Mouse (Mus musculus) limb, embryonic 15.5 days (tissue): ENCODE results near the gene Becn1. TPM values are rescaled to one million over a fixed set of nuclear protein-coding genes. Genes with fewer than 3 reads are reported as not detected.

Experiments
- ATAC-seq: fragments of 200-750 bp; cut with Nextera tagmentation; 2 replicates; pipeline ENCODE4 v1.8.0; 2017; ENCODE audit warnings: low read depth, moderate TSS enrichment; ENCODE audit not compliant: insufficient number of reproducible peaks, low FRiP score, low TSS enrichment
- H3K27ac ChIP-seq: fragments of 300-500 bp; sonication (generic); 2 replicates; pipeline ENCODE4 v1.5.1; 2015; ENCODE audit warnings: moderate library complexity, mild to moderate bottlenecking, inconsistent platforms
- H3K27me3 ChIP-seq: fragments of 300-500 bp; sonication (generic); 2 replicates; pipeline ENCODE4 v1.6.1; 2015; ENCODE audit warnings: inconsistent platforms
- H3K36me3 ChIP-seq: fragments of 300-500 bp; sonication (generic); 2 replicates; pipeline ENCODE4 v1.6.1; 2015; ENCODE audit warnings: inconsistent platforms
- H3K4me1 ChIP-seq: fragments of 300-500 bp; sonication (generic); 2 replicates; pipeline ENCODE4 v1.6.1; 2015; ENCODE audit warnings: inconsistent platforms
- H3K4me2 ChIP-seq: fragments of 300-500 bp; sonication (generic); 2 replicates; pipeline ENCODE4 v1.6.1; 2015; ENCODE audit warnings: mild to moderate bottlenecking, inconsistent platforms
- H3K4me3 ChIP-seq: fragments of 300-500 bp; sonication (generic); 2 replicates; pipeline ENCODE4 v1.5.1; 2015; ENCODE audit warnings: mild to moderate bottlenecking, inconsistent platforms
- H3K9ac ChIP-seq: fragments of 300-500 bp; sonication (generic); 2 replicates; pipeline ENCODE4 v1.6.1; 2015; ENCODE audit warnings: inconsistent platforms
- H3K9me3 ChIP-seq: fragments of 300-500 bp; sonication (generic); 2 replicates; pipeline ENCODE4 v1.6.1; 2016; ENCODE audit warnings: inconsistent platforms
- WGBS: fragments of 180-500 bp; shearing (Covaris S2); methylation state at CpG from one replicate; pipeline ENCODE4 v1.1.7; 2015; 5-methylcytosine and 5-hydroxymethylcytosine counted together
- polyA plus RNA-seq: library from polyadenylated mRNA; unstranded; fragments of >200 nt; fragmentation: Nextera tagmentation; extraction: Ambion mirVana; gene quantifications from 2 replicates; pipeline ENCODE4 v1.2.1, GENCODE M21; 2015

Becn1 gene
- polyA plus RNA-seq, 1 experiment from 2014 or later: 128 TPM

- Histone ChIP-seq H3K27me3 (peaks cover 5% of the 10 kb centered on the region; the same call in 1 of the 2 replicates), H3K9ac (no peak overlapping the region), H3K9me3 (no peaks in the 10 kb centered on the region), H3K4me1 (peaks cover 29% of the 10 kb centered on the region), H3K4me2 (peak overlapping the region; percentile 68), H3K36me3 (peaks cover 12% of the 10 kb centered on the region; the same call in 1 of the 2 replicates), H3K27ac (no peak overlapping the region), H3K4me3 (peak overlapping the region; percentile 78)
- no peak for ATAC-seq
- 55% methylated on average over 14 of the region's 14 CpGs for WGBS
Measured at GRCm38 (mm10) chr11:101279193-101279569, 22.9 kb downstream of the Becn1 start.

DNA sequence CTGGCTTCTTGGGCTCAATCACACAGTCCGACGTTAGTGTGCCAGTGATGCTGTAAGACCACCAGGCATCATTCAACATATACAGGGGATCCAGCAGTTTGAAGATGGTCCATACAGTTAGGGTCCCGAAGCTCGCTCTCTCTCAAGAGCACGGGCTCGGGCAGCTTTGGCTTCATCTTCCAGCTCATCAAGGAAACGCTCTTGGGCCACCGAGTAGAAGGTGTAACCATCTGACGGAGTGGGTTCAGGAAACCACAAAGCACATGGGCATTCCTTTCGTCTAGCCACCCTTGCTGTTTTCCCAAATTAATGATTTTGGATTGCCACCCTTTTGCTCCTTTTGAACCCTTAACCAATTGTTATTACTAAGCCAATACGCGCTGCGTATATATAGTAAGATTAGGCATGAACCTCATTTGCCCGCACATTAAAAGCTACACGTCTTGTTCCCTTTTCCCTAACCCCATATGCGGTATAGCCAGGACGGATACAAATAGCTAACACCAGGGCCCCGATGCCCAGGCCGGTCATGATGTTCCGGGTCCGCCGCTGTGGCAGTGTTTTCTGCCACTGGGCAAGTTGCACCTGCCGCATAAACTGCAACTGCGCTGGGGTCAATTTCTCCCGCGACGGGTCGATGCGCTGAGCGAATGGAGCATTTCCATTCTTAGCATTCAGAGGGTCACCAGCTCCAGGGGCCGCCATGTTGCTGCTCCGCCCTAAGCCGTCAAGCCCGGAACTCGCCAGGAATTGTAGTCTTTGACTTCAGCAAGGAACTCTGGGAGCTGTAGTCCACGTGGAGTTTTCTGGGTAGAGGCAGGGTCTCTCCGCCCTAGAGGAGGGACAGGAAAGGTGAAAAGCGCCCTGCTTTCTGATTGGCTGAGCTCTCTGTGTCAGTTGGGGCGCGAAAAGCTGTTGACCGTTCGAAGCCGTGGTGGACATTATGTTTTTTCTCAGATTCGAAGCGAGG lies 23.6 kb downstream of the Becn1 start, which contains the start of the genes Cntd1 and Coa3:
Cntd1 (plus strand) TSS at position 790 of the 970 bp plus-strand sequence.
Coa3 (minus strand) TSS at position 892 of the 970 bp plus-strand sequence.
- peak within 1 kb of the TSS; percentile 78 for H3K4me3 ChIP-seq
- H3K9ac ChIP-seq: peak within 1 kb of the TSS; percentile 67
- H3K36me3 ChIP-seq: peaks cover 12% of the 10 kb centered on the region; the same call in 1 of the 2 replicates
- peak within 1 kb of the TSS; percentile 78; the same call in 1 of the 2 replicates for H3K27ac ChIP-seq
- H3K4me1 ChIP-seq: peaks cover 29% of the 10 kb centered on the region
- peak within 1 kb of the TSS; percentile 68 for H3K4me2 ChIP-seq
- H3K27me3 ChIP-seq: peaks cover 5% of the 10 kb centered on the region; the same call in 1 of the 2 replicates
- no peaks in the 10 kb centered on the region for H3K9me3 ChIP-seq
- WGBS: 8% methylated on average over 45 of the region's 45 CpGs
- peak; percentile 91 for ATAC-seq

- Histone ChIP-seq H3K9me3 (no peaks in the 10 kb centered on the region), H3K4me1 (peaks cover 29% of the 10 kb centered on the region), H3K4me3 (peak overlapping the region; percentile 78), H3K9ac (0 out of 2 replicates have a peak overlapping the region, but pooled peaks have one; percentile 67), H3K27me3 (peaks cover 5% of the 10 kb centered on the region; the same call in 1 of the 2 replicates), H3K27ac (no peak overlapping the region), H3K4me2 (peak overlapping the region; percentile 68), H3K36me3 (peaks cover 12% of the 10 kb centered on the region; the same call in 1 of the 2 replicates)
- ATAC-seq: no peak
- WGBS: 45% methylated on average over 12 of the region's 12 CpGs
Measured at GRCm38 (mm10) chr11:101277381-101278222, 24.5 kb downstream of the Becn1 start.

GRCm38 (mm10) chr11:101276319-101277070 lies 25.6 kb downstream of the Becn1 start:
- ATAC-seq: no peak
- peaks cover 29% of the 10 kb centered on the region for H3K4me1 ChIP-seq
- no peak overlapping the region for H3K27ac ChIP-seq
- no peaks in the 10 kb centered on the region for H3K9me3 ChIP-seq
- no peak overlapping the region for H3K4me2 ChIP-seq
- H3K27me3 ChIP-seq: peaks cover 5% of the 10 kb centered on the region; the same call in 1 of the 2 replicates
- no peak overlapping the region for H3K4me3 ChIP-seq
- H3K9ac ChIP-seq: no peak overlapping the region
- WGBS: 39% methylated on average over 27 of the region's 27 CpGs
- H3K36me3 ChIP-seq: peaks cover 12% of the 10 kb centered on the region; the same call in 1 of the 2 replicates

DNA sequence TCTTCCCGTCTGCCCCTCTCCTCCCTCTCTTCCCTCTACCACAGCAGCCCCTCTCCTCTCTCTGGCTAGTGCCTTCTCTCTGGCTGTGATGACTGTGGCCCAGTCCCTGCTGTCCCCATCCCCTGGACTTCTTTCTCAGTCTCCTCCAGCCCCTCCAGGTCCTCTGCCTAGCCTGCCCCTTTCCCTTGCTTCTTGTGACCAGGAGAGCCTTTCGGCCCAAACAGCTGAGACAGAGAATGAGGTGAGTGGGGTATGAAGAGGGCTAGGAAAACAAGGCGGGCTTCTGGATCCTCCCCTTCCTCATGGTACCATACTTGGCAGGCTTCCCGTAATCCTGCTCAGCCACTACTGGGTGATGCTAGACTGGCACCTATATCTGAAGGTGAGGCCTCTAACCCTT lies 26.8 kb downstream of the Becn1 start:
- Histone ChIP-seq H3K4me1 (peaks cover 29% of the 10 kb centered on the region), H3K9ac (no peak overlapping the region), H3K4me3 (no peak overlapping the region), H3K9me3 (no peaks in the 10 kb centered on the region), H3K27me3 (peaks cover 5% of the 10 kb centered on the region; the same call in 1 of the 2 replicates), H3K27ac (no peak overlapping the region), H3K4me2 (no peak overlapping the region), H3K36me3 (peaks cover 12% of the 10 kb centered on the region; the same call in 1 of the 2 replicates)
- WGBS: 71% methylated on average over 4 of the region's 4 CpGs
- no peak for ATAC-seq

GRCm38 (mm10) chr11:101272446-101272845 lies 29.6 kb downstream of the Becn1 start:
- no peaks in the 10 kb centered on the region for H3K9me3 ChIP-seq
- peaks cover 12% of the 10 kb centered on the region for H3K4me1 ChIP-seq
- no peak for ATAC-seq
- peaks cover 12% of the 10 kb centered on the region; the same call in 1 of the 2 replicates for H3K36me3 ChIP-seq
- no peak overlapping the region for H3K27ac ChIP-seq
- H3K4me3 ChIP-seq: no peak overlapping the region
- H3K27me3 ChIP-seq: 0 out of 2 replicates have a peak, but pooled peaks cover 3% of the 10 kb centered on the region
- no peak overlapping the region for H3K9ac ChIP-seq
- no peak overlapping the region for H3K4me2 ChIP-seq
- 59% methylated on average over 3 of the region's 3 CpGs for WGBS

DNA sequence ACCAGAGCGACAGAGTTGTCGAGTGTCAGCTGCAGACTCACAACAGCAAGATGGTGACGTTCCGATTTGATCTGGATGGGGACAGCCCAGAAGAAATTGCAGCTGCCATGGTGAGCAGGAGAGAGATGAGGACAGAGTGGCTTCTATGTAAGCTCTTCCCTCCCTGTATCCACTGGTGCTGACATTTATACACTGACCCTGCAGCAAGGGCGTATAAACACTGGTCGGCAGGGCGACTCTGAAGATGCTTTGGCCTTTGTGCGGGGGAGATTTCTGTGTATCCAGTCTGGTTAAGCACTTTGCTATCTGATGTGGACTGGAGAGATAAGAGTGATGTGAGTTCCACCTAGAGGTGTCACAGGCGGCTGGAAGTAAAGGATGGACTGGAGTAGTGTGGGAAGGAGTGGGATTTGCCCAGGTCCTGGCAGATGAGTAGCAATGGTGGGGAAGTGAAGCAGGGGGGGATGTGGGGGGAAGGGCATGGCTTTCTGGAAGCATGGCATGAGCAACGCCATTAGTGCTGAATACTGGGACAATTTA lies 32.4 kb downstream of the Becn1 start:
- no peak for ATAC-seq
- Histone ChIP-seq H3K9me3 (no peaks in the 10 kb centered on the region), H3K27me3 (peaks cover 25% of the 10 kb centered on the region), H3K4me2 (no peak overlapping the region), H3K4me3 (no peak overlapping the region), H3K9ac (no peak overlapping the region), H3K27ac (no peak overlapping the region), H3K4me1 (peaks cover 8% of the 10 kb centered on the region), H3K36me3 (no peaks in the 10 kb centered on the region)
- 22% methylated on average over 10 of the region's 10 CpGs for WGBS

GRCm38 (mm10) chr11:101265906-101266305 lies 36.2 kb downstream of the Becn1 start:
- no peak for ATAC-seq
- Histone ChIP-seq H3K36me3 (no peaks in the 10 kb centered on the region), H3K4me3 (no peak overlapping the region), H3K9ac (no peak overlapping the region), H3K27me3 (peaks cover 50% of the 10 kb centered on the region), H3K27ac (no peak overlapping the region), H3K9me3 (no peaks in the 10 kb centered on the region), H3K4me2 (no peak overlapping the region), H3K4me1 (peaks cover 32% of the 10 kb centered on the region)
- WGBS: 37% methylated on average over 6 of the region's 6 CpGs

GRCm38 (mm10) chr11:101264954-101265471 lies 37.1 kb downstream of the Becn1 start:
- H3K4me3 ChIP-seq: peak overlapping the region; percentile 31
- no peaks in the 10 kb centered on the region for H3K36me3 ChIP-seq
- H3K4me1 ChIP-seq: peaks cover 41% of the 10 kb centered on the region
- WGBS: 6% methylated on average over 31 of the region's 31 CpGs
- H3K9me3 ChIP-seq: no peaks in the 10 kb centered on the region
- no peak overlapping the region for H3K9ac ChIP-seq
- H3K27ac ChIP-seq: no peak overlapping the region
- peak overlapping the region; percentile 50 for H3K4me2 ChIP-seq
- peaks cover 50% of the 10 kb centered on the region for H3K27me3 ChIP-seq
- no peak for ATAC-seq

DNA sequence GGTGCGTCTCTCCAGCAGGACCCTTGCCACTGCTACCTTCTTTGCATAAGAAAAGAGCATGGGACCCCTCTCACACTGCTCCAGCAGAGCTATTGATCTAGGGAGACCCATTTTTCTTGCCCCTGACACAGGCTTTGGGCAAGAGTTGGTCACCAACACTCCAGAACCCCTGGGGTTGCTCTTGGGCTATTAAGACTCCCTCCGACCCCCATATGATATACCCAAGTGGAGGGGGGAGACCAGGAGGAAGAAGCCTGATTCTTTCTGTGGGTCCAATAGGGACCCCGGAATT lies 38.2 kb downstream of the Becn1 start:
- H3K36me3 ChIP-seq: 0 out of 2 replicates have a peak, but pooled peaks cover under 1% of the 10 kb centered on the region
- no peak for ATAC-seq
- peaks cover 52% of the 10 kb centered on the region for H3K4me1 ChIP-seq
- WGBS: 23% methylated on average over 3 of the region's 3 CpGs
- peaks cover 50% of the 10 kb centered on the region for H3K27me3 ChIP-seq
- H3K27ac ChIP-seq: no peak overlapping the region
- no peak overlapping the region for H3K4me2 ChIP-seq
- H3K9ac ChIP-seq: no peak overlapping the region
- H3K9me3 ChIP-seq: no peaks in the 10 kb centered on the region
- H3K4me3 ChIP-seq: no peak overlapping the region
